Mouse (Mus musculus): ENCODE measurements around the gene Celf6. TPM values are rescaled to one million over a fixed set of nuclear protein-coding genes. Genes with fewer than 3 reads are reported as not detected.

Gene Celf6
- total RNA-seq, 1 experiment: 0.13 TPM

- Histone ChIP-seq H3K36me3 (ENCODE audit: control insufficient read depth, insufficient read depth, low read length, poor library complexity, severe bottlenecking) (peaks cover 8% of the 10 kb centered on the region; the same call in 1 of the 2 replicates), H3K9ac (ENCODE audit: insufficient read depth, low read depth, low read length, poor library complexity, severe bottlenecking) (no peak overlapping the region), H3K9me3 (ENCODE audit: control insufficient read depth, insufficient read depth, low read depth, low read length) (no peaks in the 10 kb centered on the region), H3K4me3 (ENCODE audit: insufficient read depth in 1 of 2, low read depth in 1 of 2, low read length in 2 of 2, poor library complexity in 1 of 2, severe bottlenecking in 1 of 2) (no peak overlapping the region), H3K4me1 (ENCODE audit: control insufficient read depth in 2 of 2, insufficient read depth in 2 of 2, low read length in 2 of 2, poor library complexity in 1 of 2) (peaks cover 5 to 9% of the 10 kb centered on the region in 2 experiments), H3K27ac (ENCODE audit: insufficient read depth, low read depth, low read length, poor library complexity, severe bottlenecking) (no peak overlapping the region)
- no peak for DNase-seq (ENCODE audit: low read depth, low spot score)
- TF ChIP-seq MAFK (IDR thresholded peaks at IDR 0.05; ENCODE audit: insufficient read depth, low read depth, low read length): no peak
- no peak for TF ChIP-seq ZC3H11A (IDR thresholded peaks at IDR 0.05; ENCODE audit: borderline replicate concordance, low read depth, low read length)
- TF ChIP-seq HCFC1 (IDR thresholded peaks at IDR 0.05; ENCODE audit: borderline replicate concordance, insufficient read depth, low read length): no peak
- no peak for TF ChIP-seq ZNF384 (IDR thresholded peaks at IDR 0.05; ENCODE audit: low read depth, low read length)
- TF ChIP-seq CHD2 (IDR thresholded peaks at IDR 0.05; ENCODE audit: low read depth, low read length): no peak
- in situ Hi-C loops (cut with MboI; ENCODE audit: low sequenced_read_pairs in 2 of 2, unreplicated experiment in 2 of 2): no loop called here
Observed at GRCm38 (mm10) chr9:59544739-59545138, 33.0 kb upstream of the Celf6 start.

- no peak for DNase-seq (ENCODE audit: low read depth, low spot score)
- H3K9ac ChIP-seq (ENCODE audit: insufficient read depth, low read depth, low read length, poor library complexity, severe bottlenecking): no peak overlapping the region
- no peaks in the 10 kb centered on the region for H3K9me3 ChIP-seq (ENCODE audit: control insufficient read depth, insufficient read depth, low read depth, low read length)
- H3K36me3 ChIP-seq (ENCODE audit: control insufficient read depth, insufficient read depth, low read length, poor library complexity, severe bottlenecking): peaks cover 9% of the 10 kb centered on the region; the same call in 1 of the 2 replicates
- H3K27ac ChIP-seq (ENCODE audit: insufficient read depth, low read depth, low read length, poor library complexity, severe bottlenecking): no peak overlapping the region
- H3K4me3 ChIP-seq (ENCODE audit: insufficient read depth in 1 of 2, low read depth in 1 of 2, low read length in 2 of 2, poor library complexity in 1 of 2, severe bottlenecking in 1 of 2): no peak overlapping the region
- TF ChIP-seq ZNF384 (IDR thresholded peaks at IDR 0.05; ENCODE audit: low read depth, low read length) (no peak), ZC3H11A (IDR thresholded peaks at IDR 0.05; ENCODE audit: borderline replicate concordance, low read depth, low read length) (no peak), HCFC1 (IDR thresholded peaks at IDR 0.05; ENCODE audit: borderline replicate concordance, insufficient read depth, low read length) (no peak), CHD2 (IDR thresholded peaks at IDR 0.05; ENCODE audit: low read depth, low read length) (no peak), MAFK (IDR thresholded peaks at IDR 0.05; ENCODE audit: insufficient read depth, low read depth, low read length) (no peak)
- in situ Hi-C loops (cut with MboI; ENCODE audit: low sequenced_read_pairs in 2 of 2, unreplicated experiment in 2 of 2): no loop called here
- peaks cover 2 to 6% of the 10 kb centered on the region in 2 experiments; a peak in 2 of 4 replicates for H3K4me1 ChIP-seq (ENCODE audit: control insufficient read depth in 2 of 2, insufficient read depth in 2 of 2, low read length in 2 of 2, poor library complexity in 1 of 2)
Observed at GRCm38 (mm10) chr9:59547869-59548268, 29.8 kb upstream of the Celf6 start.

- in situ Hi-C loops (cut with MboI; ENCODE audit: low sequenced_read_pairs in 2 of 2, unreplicated experiment in 2 of 2): no loop called here
- TF ChIP-seq HCFC1 (IDR thresholded peaks at IDR 0.05; ENCODE audit: borderline replicate concordance, insufficient read depth, low read length) (no peak), CHD2 (IDR thresholded peaks at IDR 0.05; ENCODE audit: low read depth, low read length) (no peak; the same call in 1 of the 2 replicates), ZC3H11A (IDR thresholded peaks at IDR 0.05; ENCODE audit: borderline replicate concordance, low read depth, low read length) (no peak), ZNF384 (IDR thresholded peaks at IDR 0.05; ENCODE audit: low read depth, low read length) (no peak), MAFK (IDR thresholded peaks at IDR 0.05; ENCODE audit: insufficient read depth, low read depth, low read length) (no peak)
- no peak overlapping the region for H3K4me3 ChIP-seq (ENCODE audit: insufficient read depth in 1 of 2, low read depth in 1 of 2, low read length in 2 of 2, poor library complexity in 1 of 2, severe bottlenecking in 1 of 2)
- DNase-seq (ENCODE audit: low read depth, low spot score): peak; percentile 50
- peaks cover 2 to 6% of the 10 kb centered on the region in 2 experiments; a peak in 2 of 4 replicates for H3K4me1 ChIP-seq (ENCODE audit: control insufficient read depth in 2 of 2, insufficient read depth in 2 of 2, low read length in 2 of 2, poor library complexity in 1 of 2)
- no peak overlapping the region for H3K9ac ChIP-seq (ENCODE audit: insufficient read depth, low read depth, low read length, poor library complexity, severe bottlenecking)
- H3K36me3 ChIP-seq (ENCODE audit: control insufficient read depth, insufficient read depth, low read length, poor library complexity, severe bottlenecking): peaks cover 15% of the 10 kb centered on the region; the same call in 1 of the 2 replicates
- no peak overlapping the region; the same call in 1 of the 2 replicates for H3K27ac ChIP-seq (ENCODE audit: insufficient read depth, low read depth, low read length, poor library complexity, severe bottlenecking)
- H3K9me3 ChIP-seq (ENCODE audit: control insufficient read depth, insufficient read depth, low read depth, low read length): no peaks in the 10 kb centered on the region
Observed at GRCm38 (mm10) chr9:59548961-59549487, 28.7 kb upstream of the Celf6 start.

- Histone ChIP-seq H3K4me1 (ENCODE audit: control insufficient read depth in 2 of 2, insufficient read depth in 2 of 2, low read length in 2 of 2, poor library complexity in 1 of 2) (peaks cover 2 to 6% of the 10 kb centered on the region in 2 experiments; a peak in 2 of 4 replicates), H3K9ac (ENCODE audit: insufficient read depth, low read depth, low read length, poor library complexity, severe bottlenecking) (no peak overlapping the region), H3K9me3 (ENCODE audit: control insufficient read depth, insufficient read depth, low read depth, low read length) (no peaks in the 10 kb centered on the region), H3K36me3 (ENCODE audit: control insufficient read depth, insufficient read depth, low read length, poor library complexity, severe bottlenecking) (peaks cover 17% of the 10 kb centered on the region; the same call in 1 of the 2 replicates), H3K4me3 (ENCODE audit: insufficient read depth in 1 of 2, low read depth in 1 of 2, low read length in 2 of 2, poor library complexity in 1 of 2, severe bottlenecking in 1 of 2) (no peak overlapping the region), H3K27ac (ENCODE audit: insufficient read depth, low read depth, low read length, poor library complexity, severe bottlenecking) (no peak overlapping the region)
- TF ChIP-seq ZC3H11A (IDR thresholded peaks at IDR 0.05; ENCODE audit: borderline replicate concordance, low read depth, low read length) (no peak), MAFK (IDR thresholded peaks at IDR 0.05; ENCODE audit: insufficient read depth, low read depth, low read length) (no peak), CHD2 (IDR thresholded peaks at IDR 0.05; ENCODE audit: low read depth, low read length) (no peak), ZNF384 (IDR thresholded peaks at IDR 0.05; ENCODE audit: low read depth, low read length) (no peak), HCFC1 (IDR thresholded peaks at IDR 0.05; ENCODE audit: borderline replicate concordance, insufficient read depth, low read length) (no peak)
- DNase-seq (ENCODE audit: low read depth, low spot score): no peak
- in situ Hi-C loops (cut with MboI; ENCODE audit: low sequenced_read_pairs in 2 of 2, unreplicated experiment in 2 of 2): no loop called here
Observed at GRCm38 (mm10) chr9:59550077-59550476, 27.6 kb upstream of the Celf6 start.

Data from ES-E14 (cell line).